ENCODE assay signal across 31 mouse cellular contexts in the genomic region with DNA sequence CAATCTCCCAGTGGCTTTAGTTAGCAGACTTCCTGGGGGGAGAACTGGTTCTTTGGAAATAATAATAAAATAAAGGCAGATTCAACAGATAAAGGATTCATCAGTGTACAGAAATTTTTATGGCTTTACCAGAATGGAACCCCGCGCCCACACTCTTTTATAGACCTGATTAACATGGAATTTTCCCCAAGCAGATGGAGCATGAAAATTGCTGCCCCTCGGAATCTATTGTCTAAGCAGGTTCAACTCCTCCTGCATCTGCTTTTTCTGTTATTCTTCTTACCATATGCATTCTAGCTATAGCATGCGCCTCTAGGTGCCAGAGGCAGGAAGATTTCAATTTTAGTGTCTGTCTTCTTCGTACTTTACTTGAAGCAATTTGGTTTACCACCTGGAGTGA.
DNase-seq lines count a peak whose midpoint lies in the region; ATAC-seq lines count a peak whose summit lies in the region.
"Had no signal": no experiment of that assay in that cellular context is flagged by ENCODE, and none has a peak within 500 bp of the region (broad histone marks: within the 10 kb centered on the region; RNA-seq: fewer than 3 reads in every experiment).

No protein-coding gene starts in this region.

- no peaks in the 10 kb centered on the region for H3K9me3 ChIP-seq in hindbrain, embryonic 11.5 days (ENCODE audit: control insufficient read depth, low read length)
- no peaks in the 10 kb centered on the region for H3K9me3 ChIP-seq in hindbrain, embryonic 16.5 days (ENCODE audit: control insufficient read depth, low read length)
- H3K9me3 ChIP-seq in midbrain, embryonic 12.5 days: no peaks in the 10 kb centered on the region
- H3K9me3 ChIP-seq in midbrain, embryonic 15.5 days: no peaks in the 10 kb centered on the region
- no peaks in the 10 kb centered on the region for H3K9me3 ChIP-seq in neural tube, embryonic 11.5 days (ENCODE audit: control insufficient read depth, low read length)
- H3K9me3 ChIP-seq in neural tube, embryonic 15.5 days (replicated peaks): no peaks in the 10 kb centered on the region
- H3K9me3 ChIP-seq in neural tube, embryonic 13.5 days: no peaks in the 10 kb centered on the region
- H3K9me3 ChIP-seq: embryonic facial prominence, embryonic 10.5 days; embryonic facial prominence, embryonic 13.5 days; forebrain, embryonic 12.5 days; forebrain, embryonic 15.5 days; heart, embryonic 12.5 days; heart, embryonic 15.5 days; hindbrain, embryonic 10.5 days had no signal

- no peaks in the 10 kb centered on the region for H3K27me3 ChIP-seq in hindbrain, embryonic 11.5 days (ENCODE audit: control insufficient read depth, insufficient read depth, low read length)
- no peaks in the 10 kb centered on the region for H3K27me3 ChIP-seq in hindbrain, embryonic 16.5 days (replicated peaks; ENCODE audit: control insufficient read depth, insufficient read depth, low read length)
- H3K27me3 ChIP-seq in midbrain, embryonic 12.5 days: no peaks in the 10 kb centered on the region
- no peaks in the 10 kb centered on the region for H3K27me3 ChIP-seq in midbrain, embryonic 15.5 days (replicated peaks)
- H3K27me3 ChIP-seq in neural tube, embryonic 11.5 days (ENCODE audit: control insufficient read depth, insufficient read depth, low read length): no peaks in the 10 kb centered on the region
- H3K27me3 ChIP-seq in neural tube, embryonic 15.5 days (replicated peaks): no peaks in the 10 kb centered on the region
- no peaks in the 10 kb centered on the region for H3K27me3 ChIP-seq in neural tube, embryonic 13.5 days
- H3K27me3 ChIP-seq: CH12.LX; embryonic facial prominence, embryonic 13.5 days; forebrain, embryonic 12.5 days; forebrain, embryonic 15.5 days; heart, embryonic 12.5 days; heart, embryonic 15.5 days; Patski had no signal

- DNase-seq in hindbrain, embryonic 11.5 days (ENCODE audit: low spot score): no peak
- DNase-seq in neural tube, embryonic 11.5 days (ENCODE audit: low spot score): no peak
- DNase-seq in layer of hippocampus, postnatal 25 days (ENCODE audit: extremely low spot score in 1 of 2, low spot score in 1 of 2): no peak
- DNase-seq: adrenal gland, postnatal 10 days; adrenal gland, postnatal 36 days; B cell, adult 2 months; cerebellum, adult 11 months; cerebellum, adult 8-10 months; cerebellum, postnatal 10 days; cerebellum, postnatal 36 days; gastrocnemius, postnatal 36 days; heart, postnatal 10 days; heart, postnatal 36 days had no signal

- H3K27ac ChIP-seq in hindbrain, embryonic 11.5 days (ENCODE audit: low read depth, low read length): no peak overlapping the region
- no peak overlapping the region for H3K27ac ChIP-seq in hindbrain, embryonic 16.5 days (ENCODE audit: low read depth, low read length)
- H3K27ac ChIP-seq in midbrain, embryonic 12.5 days (replicated peaks): peak overlapping the region; percentile 36; the same call in 1 of the 2 replicates
- H3K27ac ChIP-seq in midbrain, embryonic 15.5 days: no peak overlapping the region
- H3K27ac ChIP-seq in neural tube, embryonic 11.5 days (ENCODE audit: low read depth, low read length): no peak overlapping the region
- H3K27ac ChIP-seq in neural tube, embryonic 15.5 days (replicated peaks): no peak overlapping the region
- H3K27ac ChIP-seq in neural tube, embryonic 13.5 days (replicated peaks): peak overlapping the region; percentile 46
- H3K27ac ChIP-seq: embryonic facial prominence, embryonic 10.5 days; embryonic facial prominence, embryonic 13.5 days; forebrain, embryonic 12.5 days; forebrain, embryonic 15.5 days; heart, embryonic 15.5 days; hindbrain, embryonic 10.5 days; hindbrain, postnatal 0 days had no signal

- H3K9ac ChIP-seq in hindbrain, embryonic 11.5 days (ENCODE audit: low read depth, low read length): no peak overlapping the region
- no peak overlapping the region for H3K9ac ChIP-seq in hindbrain, embryonic 16.5 days (ENCODE audit: low read depth, low read length)
- H3K9ac ChIP-seq in midbrain, embryonic 12.5 days (replicated peaks): no peak overlapping the region
- H3K9ac ChIP-seq in midbrain, embryonic 15.5 days: no peak overlapping the region
- H3K9ac ChIP-seq in neural tube, embryonic 11.5 days (ENCODE audit: low read length): no peak overlapping the region
- no peak overlapping the region for H3K9ac ChIP-seq in neural tube, embryonic 15.5 days (replicated peaks)
- H3K9ac ChIP-seq in neural tube, embryonic 13.5 days: no peak overlapping the region
- H3K9ac ChIP-seq: embryonic facial prominence, embryonic 13.5 days; forebrain, embryonic 12.5 days; forebrain, embryonic 15.5 days; heart, embryonic 12.5 days; heart, embryonic 15.5 days had no signal

- H3K36me3 ChIP-seq in hindbrain, embryonic 11.5 days (ENCODE audit: control insufficient read depth, insufficient read depth, low read length): no peaks in the 10 kb centered on the region
- H3K36me3 ChIP-seq in hindbrain, embryonic 16.5 days (ENCODE audit: control insufficient read depth, insufficient read depth, low read length): no peaks in the 10 kb centered on the region
- H3K36me3 ChIP-seq in midbrain, embryonic 12.5 days: no peaks in the 10 kb centered on the region
- H3K36me3 ChIP-seq in midbrain, embryonic 15.5 days (replicated peaks): no peaks in the 10 kb centered on the region
- no peaks in the 10 kb centered on the region for H3K36me3 ChIP-seq in neural tube, embryonic 11.5 days (ENCODE audit: control insufficient read depth, insufficient read depth, low read length)
- H3K36me3 ChIP-seq in neural tube, embryonic 15.5 days: no peaks in the 10 kb centered on the region
- no peaks in the 10 kb centered on the region for H3K36me3 ChIP-seq in neural tube, embryonic 13.5 days
- H3K36me3 ChIP-seq: embryonic facial prominence, embryonic 10.5 days; embryonic facial prominence, embryonic 13.5 days; forebrain, embryonic 12.5 days; forebrain, embryonic 15.5 days; G1E; heart, embryonic 12.5 days; heart, embryonic 15.5 days; hindbrain, embryonic 10.5 days had no signal

- peak; percentile 16; the same call in 1 of the 2 replicates for ATAC-seq in hindbrain, embryonic 11.5 days (ENCODE audit: low FRiP score)
- no peak for ATAC-seq in hindbrain, embryonic 16.5 days
- no peak; the same call in 1 of the 2 replicates for ATAC-seq in midbrain, embryonic 12.5 days (ENCODE audit: low FRiP score, low read depth)
- no peak for ATAC-seq in midbrain, embryonic 15.5 days (replicated peaks)
- ATAC-seq in neural tube, embryonic 11.5 days (ENCODE audit: insufficient read depth, low FRiP score, low TSS enrichment): peak; percentile 37; the same call in 1 of the 2 replicates
- ATAC-seq in neural tube, embryonic 15.5 days (ENCODE audit: low FRiP score): no peak
- ATAC-seq in neural tube, embryonic 13.5 days (ENCODE audit: low read depth): peak; percentile 54; the same call in 1 of the 2 replicates
- ATAC-seq: forebrain, embryonic 15.5 days; hindbrain, postnatal 0 days; inflammation-experienced regulatory T-cells, adult 6 months; Patski had no signal

- no peak overlapping the region for H3K4me2 ChIP-seq in hindbrain, embryonic 11.5 days (replicated peaks; ENCODE audit: low read depth, low read length)
- no peak overlapping the region for H3K4me2 ChIP-seq in hindbrain, embryonic 16.5 days (ENCODE audit: low read length)
- no peak overlapping the region for H3K4me2 ChIP-seq in midbrain, embryonic 12.5 days (replicated peaks)
- H3K4me2 ChIP-seq in midbrain, embryonic 15.5 days: no peak overlapping the region
- no peak overlapping the region for H3K4me2 ChIP-seq in neural tube, embryonic 11.5 days (ENCODE audit: low read depth)
- H3K4me2 ChIP-seq in neural tube, embryonic 15.5 days: no peak overlapping the region
- H3K4me2 ChIP-seq in neural tube, embryonic 13.5 days: no peak overlapping the region
- H3K4me2 ChIP-seq: embryonic facial prominence, embryonic 13.5 days; forebrain, embryonic 12.5 days; forebrain, embryonic 15.5 days; heart, embryonic 12.5 days; heart, embryonic 15.5 days had no signal

- H3K4me3 ChIP-seq in hindbrain, embryonic 11.5 days (ENCODE audit: low read depth, low read length): no peak overlapping the region
- no peak overlapping the region for H3K4me3 ChIP-seq in hindbrain, embryonic 16.5 days (ENCODE audit: low read length)
- no peak overlapping the region for H3K4me3 ChIP-seq in midbrain, embryonic 12.5 days
- H3K4me3 ChIP-seq in midbrain, embryonic 15.5 days: no peak overlapping the region
- H3K4me3 ChIP-seq in neural tube, embryonic 11.5 days (ENCODE audit: low read depth, low read length): no peak overlapping the region
- H3K4me3 ChIP-seq in neural tube, embryonic 15.5 days (replicated peaks): no peak overlapping the region
- H3K4me3 ChIP-seq in neural tube, embryonic 13.5 days: no peak overlapping the region
- H3K4me3 ChIP-seq: embryonic facial prominence, embryonic 10.5 days; embryonic facial prominence, embryonic 13.5 days; erythroblast, embryonic 14.5 days; forebrain, embryonic 12.5 days; forebrain, embryonic 15.5 days; heart, embryonic 12.5 days; heart, embryonic 15.5 days; hindbrain, embryonic 10.5 days had no signal

- no peaks in the 10 kb centered on the region for H3K4me1 ChIP-seq in hindbrain, embryonic 11.5 days (replicated peaks; ENCODE audit: control insufficient read depth, insufficient read depth, low read length)
- H3K4me1 ChIP-seq in hindbrain, embryonic 16.5 days (ENCODE audit: control insufficient read depth, insufficient read depth, low read depth, low read length): peaks cover 4% of the 10 kb centered on the region; the same call in 1 of the 2 replicates
- H3K4me1 ChIP-seq in midbrain, embryonic 12.5 days: 0 out of 2 replicates have a peak, but pooled peaks cover 4% of the 10 kb centered on the region
- H3K4me1 ChIP-seq in midbrain, embryonic 15.5 days: peaks cover 22% of the 10 kb centered on the region
- no peaks in the 10 kb centered on the region for H3K4me1 ChIP-seq in neural tube, embryonic 11.5 days (ENCODE audit: control insufficient read depth, insufficient read depth, low read length)
- H3K4me1 ChIP-seq in neural tube, embryonic 15.5 days: peaks cover 26% of the 10 kb centered on the region
- H3K4me1 ChIP-seq in neural tube, embryonic 13.5 days (replicated peaks): peaks cover 37% of the 10 kb centered on the region
- H3K4me1 ChIP-seq: embryonic facial prominence, embryonic 13.5 days; forebrain, embryonic 15.5 days had no signal

- 61% methylated on average over 5 of the region's 5 CpGs for WGBS in hindbrain, embryonic 11.5 days
- WGBS in hindbrain, embryonic 16.5 days: 49% methylated on average over 5 of the region's 5 CpGs
- 58% methylated on average over 5 of the region's 5 CpGs for WGBS in midbrain, embryonic 12.5 days
- 36% methylated on average over 5 of the region's 5 CpGs for WGBS in midbrain, embryonic 15.5 days
- 55% methylated on average over 5 of the region's 5 CpGs for WGBS in neural tube, embryonic 11.5 days
- WGBS in neural tube, embryonic 15.5 days: 26% methylated on average over 5 of the region's 5 CpGs
- WGBS in neural tube, embryonic 13.5 days: 26% methylated on average over 5 of the region's 5 CpGs

Comparison
In these comparisons a context has a peak if more than half of its experiments do, and no peak if none do; other contexts are left out.
1. ATAC-seq: peak in hindbrain, embryonic 11.5 days (single experiment), neural tube, embryonic 11.5 days (single experiment) and neural tube, embryonic 13.5 days (single experiment); none in hindbrain, embryonic 16.5 days (single experiment), midbrain, embryonic 12.5 days (single experiment), midbrain, embryonic 15.5 days (single experiment) and neural tube, embryonic 15.5 days (single experiment).
2. H3K27ac ChIP-seq: peak in midbrain, embryonic 12.5 days (single experiment) and neural tube, embryonic 13.5 days (single experiment); none in hindbrain, embryonic 11.5 days (single experiment), hindbrain, embryonic 16.5 days (single experiment), midbrain, embryonic 15.5 days (single experiment), neural tube, embryonic 11.5 days (single experiment) and neural tube, embryonic 15.5 days (single experiment).